Mouse (Mus musculus): ENCODE results near the gene Arhgef17.

- TF ChIP-seq CTCF (conservative IDR thresholded peaks at IDR 0.05; ENCODE audit: low read length) = no peak
- no peak for TF ChIP-seq NANOG (IDR thresholded peaks at IDR 0.05; ENCODE audit: borderline replicate concordance, low read length)
Observed at GRCm38 (mm10) chr7:100929639-100930303, 2.1 kb downstream of the Arhgef17 start.

Data from E14TG2a.4 (cell line).